Mouse (Mus musculus): Measurements from ENCODE around the gene Bpifb9b.
"Not testable (repeated sequence)": the region's sequence is repeated elsewhere in the genome, so short reads cannot be mapped to it uniquely, and the experiment has no call there.

GRCm38 (mm10) chr2:154257554-154257953 is 49.5 kb upstream of the Bpifb9b start, which contains the start of gene Bpifb9a:
- not testable (repeated sequence) for TF ChIP-seq ZNF384 (IDR thresholded peaks at IDR 0.05; ENCODE audit: low read depth, low read length); MAFK (IDR thresholded peaks at IDR 0.05; ENCODE audit: insufficient read depth, low read depth, low read length); ZC3H11A (IDR thresholded peaks at IDR 0.05; ENCODE audit: borderline replicate concordance, low read depth, low read length); HCFC1 (IDR thresholded peaks at IDR 0.05; ENCODE audit: borderline replicate concordance, insufficient read depth, low read length)

Data from ES-E14 (cell line).